Mouse (Mus musculus) ovary, postnatal 14 days (tissue): ENCODE results near the gene Rims3.

ENCODE experiments used
- DNase-seq: peaks from one replicate; pipeline ENCODE4 v3.0.0; 2022; ENCODE audit warnings: low spot score

The Rims3 gene

GRCm38 (mm10) chr4:120854588-120855319 lies at the start of gene Rims3:
Gene Rims3, plus strand, starts transcription at chr4:120854816.
- DNase-seq = peak; percentile 19

GRCm38 (mm10) chr4:120805816-120806215 lies 48.8 kb upstream of the Rims3 start:
- no peak for DNase-seq

GRCm38 (mm10) chr4:120813762-120814161 lies 40.9 kb upstream of the Rims3 start:
- no peak for DNase-seq

- no peak for DNase-seq
These were observed 40.4 kb upstream of the Rims3 start for GRCm38 (mm10) chr4:120814171-120814570.

- no peak for DNase-seq
These were observed 39.5 kb upstream of the Rims3 start for GRCm38 (mm10) chr4:120815163-120815562.

GRCm38 (mm10) chr4:120815622-120816334 lies 38.8 kb upstream of the Rims3 start:
- peak; percentile 44 for DNase-seq

- DNase-seq = no peak
These were observed 37.4 kb upstream of the Rims3 start for GRCm38 (mm10) chr4:120817002-120817774.

GRCm38 (mm10) chr4:120817951-120818350 lies 36.7 kb upstream of the Rims3 start:
- DNase-seq = no peak

- DNase-seq = no peak
These were observed 35.3 kb upstream of the Rims3 start for GRCm38 (mm10) chr4:120819296-120819695.

GRCm38 (mm10) chr4:120819871-120820270 lies 34.7 kb upstream of the Rims3 start:
- no peak for DNase-seq

- no peak for DNase-seq
These were observed 32.3 kb upstream of the Rims3 start for GRCm38 (mm10) chr4:120822191-120822911.

GRCm38 (mm10) chr4:120825100-120825553 lies 29.5 kb upstream of the Rims3 start:
- peak; percentile 91 for DNase-seq

GRCm38 (mm10) chr4:120825577-120826326 lies 28.9 kb upstream of the Rims3 start:
- peak; percentile 96 for DNase-seq

- DNase-seq = no peak
These were observed 28.2 kb upstream of the Rims3 start for GRCm38 (mm10) chr4:120826418-120826817.

- DNase-seq = no peak
These were observed 23.8 kb upstream of the Rims3 start for GRCm38 (mm10) chr4:120830767-120831166.

GRCm38 (mm10) chr4:120831472-120831871 lies 23.1 kb upstream of the Rims3 start, which contains the start of gene Nfyc:
Gene Nfyc, minus strand, starts transcription at chr4:120831572.
- DNase-seq = no peak

GRCm38 (mm10) chr4:120841342-120841741 lies 13.3 kb upstream of the Rims3 start:
- no peak for DNase-seq

GRCm38 (mm10) chr4:120844423-120845082 lies 10.1 kb upstream of the Rims3 start:
- no peak for DNase-seq

- DNase-seq = no peak
These were observed 9.5 kb upstream of the Rims3 start for GRCm38 (mm10) chr4:120845098-120845497.

GRCm38 (mm10) chr4:120848909-120849308 lies 5.7 kb upstream of the Rims3 start:
- no peak for DNase-seq

- no peak for DNase-seq
These were observed 5.2 kb upstream of the Rims3 start for GRCm38 (mm10) chr4:120849451-120849850.
